In the genomic region with DNA sequence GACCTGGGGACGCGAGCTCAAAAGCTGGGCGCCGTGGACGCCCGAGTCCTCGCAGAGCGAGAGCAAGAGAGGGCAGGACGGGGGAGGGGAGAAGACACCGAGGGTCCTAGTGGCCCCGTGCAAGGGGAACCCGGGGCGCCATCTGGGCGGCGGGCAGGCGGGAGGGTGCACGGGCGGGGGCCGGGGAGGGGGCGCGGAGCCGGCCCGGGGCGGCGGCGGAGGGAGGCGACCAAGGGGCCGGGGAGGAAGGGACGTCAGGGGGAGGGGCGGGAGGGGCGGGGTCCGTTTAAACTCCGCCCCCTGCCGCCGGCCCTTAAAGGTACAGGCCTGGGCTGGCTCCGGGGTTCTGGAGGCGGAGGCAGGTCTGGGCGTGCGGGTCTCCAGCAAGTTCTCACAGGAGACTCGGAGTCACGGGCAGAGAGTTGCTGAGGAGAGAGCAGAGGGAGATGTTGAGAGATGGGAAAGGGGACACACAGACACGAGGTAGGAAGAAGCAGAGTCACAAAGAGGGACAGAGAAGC, we compare ENCODE assay signal across 8 mouse cellular contexts. TPM values are rescaled to one million over a fixed set of nuclear protein-coding genes. Genes with fewer than 3 reads are reported as not detected.
A peak's percentile ranks its signal among the peaks of the same experiment; 100 is the strongest.
DNase-seq lines count a peak whose midpoint lies in the region; ATAC-seq and TF ChIP-seq lines count a peak whose summit lies in the region.

A gene (minus strand): TSS at position 231 of the 521 bp plus-strand sequence.

- WGBS in embryonic facial prominence, embryonic 12.5 days, result 0% methylated on average over 21 of the region's 42 CpGs
- WGBS in kidney, adult 2 months, result 2% methylated on average over 27 of the region's 42 CpGs
- WGBS in limb, embryonic 14.5 days, result 3% methylated on average over 15 of the region's 42 CpGs
- 1% methylated on average over 32 of the region's 42 CpGs for WGBS in midbrain, embryonic 16.5 days

- peak; percentile 81 for DNase-seq in 3134 (ENCODE audit: extremely low read depth, insufficient read length, low spot score)
- peak; percentile 87 to 90 for DNase-seq in adrenal gland, postnatal 36 days
- DNase-seq in heart, adult 18-20 months, result peak; percentile 85 to 86
- DNase-seq in kidney, adult 2 months, result peak; percentile 87
- peak; percentile 87 for DNase-seq in limb, embryonic 14.5 days (ENCODE audit: low spot score)
- DNase-seq in spleen, postnatal 10 days (ENCODE audit: low spot score in 2 of 2), result peak; percentile 55 to 74

- peak within 1 kb of the TSS; percentile 99 for H3K4me2 ChIP-seq in embryonic facial prominence, embryonic 12.5 days (replicated peaks)
- H3K4me2 ChIP-seq in limb, embryonic 14.5 days (replicated peaks; ENCODE audit: low read depth, low read length, severe bottlenecking), result peak within 1 kb of the TSS; percentile 65
- H3K4me2 ChIP-seq in midbrain, embryonic 16.5 days (ENCODE audit: low read length), result peak within 1 kb of the TSS; percentile 71

- H3K4me1 ChIP-seq in embryonic facial prominence, embryonic 12.5 days, result peaks cover 27% of the 10 kb centered on the region
- H3K4me1 ChIP-seq in kidney, adult 2 months (ENCODE audit: control insufficient read depth, insufficient read depth, low read length), result no peaks in the 10 kb centered on the region
- H3K4me1 ChIP-seq in limb, embryonic 14.5 days (ENCODE audit: control insufficient read depth, insufficient read depth, low read length), result peaks cover 14% of the 10 kb centered on the region; the same call in 1 of the 2 replicates
- H3K4me1 ChIP-seq in midbrain, embryonic 16.5 days (ENCODE audit: control insufficient read depth, insufficient read depth, low read length), result peaks cover 22% of the 10 kb centered on the region

- TF ChIP-seq CTCF in kidney, adult 2 months (conservative IDR thresholded peaks at IDR 0.05; ENCODE audit: insufficient read depth, insufficient read length, low read depth, low read length), result no peak

- peak within 1 kb of the TSS; percentile 92 for H3K9ac ChIP-seq in embryonic facial prominence, embryonic 12.5 days
- peak within 1 kb of the TSS; percentile 87 for H3K9ac ChIP-seq in limb, embryonic 14.5 days (ENCODE audit: low read depth, low read length, severe bottlenecking)
- peak within 1 kb of the TSS; percentile 85 for H3K9ac ChIP-seq in midbrain, embryonic 16.5 days (ENCODE audit: low read depth, low read length)

- H3K27ac ChIP-seq in embryonic facial prominence, embryonic 12.5 days, result peak within 1 kb of the TSS; percentile 87
- peak within 1 kb of the TSS; percentile 65 for H3K27ac ChIP-seq in kidney, adult 2 months (ENCODE audit: insufficient read depth, low read depth, low read length)
- H3K27ac ChIP-seq in limb, embryonic 14.5 days (replicated peaks; ENCODE audit: low read depth, low read length), result peak within 1 kb of the TSS; percentile 73
- peak within 1 kb of the TSS; percentile 82 for H3K27ac ChIP-seq in midbrain, embryonic 16.5 days (ENCODE audit: low read length)

- H3K36me3 ChIP-seq in embryonic facial prominence, embryonic 12.5 days, result peaks cover 18% of the 10 kb centered on the region
- no peaks in the 10 kb centered on the region for H3K36me3 ChIP-seq in kidney, adult 2 months (ENCODE audit: control insufficient read depth, insufficient read depth, low read length)
- H3K36me3 ChIP-seq in limb, embryonic 14.5 days (ENCODE audit: control insufficient read depth, insufficient read depth, low read length), result peaks cover 9% of the 10 kb centered on the region; the same call in 1 of the 2 replicates
- no peaks in the 10 kb centered on the region for H3K36me3 ChIP-seq in midbrain, embryonic 16.5 days (ENCODE audit: control insufficient read depth, insufficient read depth, low read length)

- H3K27me3 ChIP-seq in embryonic facial prominence, embryonic 12.5 days, result no peaks in the 10 kb centered on the region
- no peaks in the 10 kb centered on the region for H3K27me3 ChIP-seq in kidney, adult 2 months (replicated peaks; ENCODE audit: control insufficient read depth, insufficient read depth, low read length)
- H3K27me3 ChIP-seq in limb, embryonic 14.5 days (ENCODE audit: control insufficient read depth, insufficient read depth, low read length), result no peaks in the 10 kb centered on the region
- no peaks in the 10 kb centered on the region for H3K27me3 ChIP-seq in midbrain, embryonic 16.5 days (ENCODE audit: control insufficient read depth, insufficient read depth, low read depth, low read length)

- H3K9me3 ChIP-seq in embryonic facial prominence, embryonic 12.5 days, result no peaks in the 10 kb centered on the region
- H3K9me3 ChIP-seq in limb, embryonic 14.5 days (ENCODE audit: control insufficient read depth, low read length), result no peaks in the 10 kb centered on the region
- H3K9me3 ChIP-seq in midbrain, embryonic 16.5 days (replicated peaks; ENCODE audit: control insufficient read depth, low read length, poor library complexity, severe bottlenecking), result no peaks in the 10 kb centered on the region

- H3K4me3 ChIP-seq in embryonic facial prominence, embryonic 12.5 days, result peak within 1 kb of the TSS; percentile 97
- H3K4me3 ChIP-seq in kidney, adult 2 months (ENCODE audit: insufficient read depth, low read depth, low read length), result peak within 1 kb of the TSS; percentile 91
- H3K4me3 ChIP-seq in limb, embryonic 14.5 days (replicated peaks; ENCODE audit: low read length), result peak within 1 kb of the TSS; percentile 89
- H3K4me3 ChIP-seq in midbrain, embryonic 16.5 days (ENCODE audit: low read depth, low read length), result peak within 1 kb of the TSS; percentile 97

- TF ChIP-seq POLR2A in kidney, adult 2 months (IDR thresholded peaks at IDR 0.05; ENCODE audit: low read depth, low read length), result peak; percentile 54
- peak; percentile 81; the same call in 1 of the 2 replicates for TF ChIP-seq POLR2A in limb, embryonic 14.5 days (IDR thresholded peaks at IDR 0.05; ENCODE audit: borderline replicate concordance, extremely low read depth, insufficient read depth, insufficient read length)

- peak; percentile 74 for ATAC-seq in embryonic facial prominence, embryonic 12.5 days (ENCODE audit: insufficient number of reproducible peaks, insufficient read depth, low FRiP score, low TSS enrichment)
- peak; percentile 89 for ATAC-seq in limb, embryonic 14.5 days (ENCODE audit: low FRiP score, low read depth)
- ATAC-seq in midbrain, embryonic 16.5 days, result peak; percentile 82

RNA-seq across cellular contexts. Expression of the gene that starts here (rescaled TPM):
- total RNA-seq in adrenal gland, postnatal 36 days (2021), result 10 to 100 TPM; 46.5 to 50.3 TPM
- polyA plus RNA-seq in embryonic facial prominence, embryonic 12.5 days (2016; fragmentation: Nextera tagmentation; extraction: Ambion mirVana), result 16.3 and 17.9 TPM in 2 replicates
- total RNA-seq in heart, adult 18-20 months (2021), result 10 to 100 TPM; 21.3 to 22.1 TPM
- polyA plus RNA-seq in kidney, adult 2 months (2012; rRNA removed), result 16.1 and 18.2 TPM in 2 replicates
- polyA plus RNA-seq in limb, embryonic 14.5 days (2012; rRNA removed), result 34.8 and 39.8 TPM in 2 replicates
- polyA plus RNA-seq in limb, embryonic 14.5 days (2014; fragmentation: Nextera tagmentation; extraction: Ambion mirVana), result 11.5 and 13.3 TPM in 2 replicates
- polyA plus RNA-seq in midbrain, embryonic 16.5 days (2015; fragmentation: Nextera tagmentation; extraction: Ambion mirVana), result 14.8 and 16.2 TPM in 2 replicates

Comparison
In these comparisons a context has a peak if more than half of its experiments do, and no peak if none do; other contexts are left out.
1. Peak in every context shown above with its lines: DNase-seq, ATAC-seq, H3K4me3 ChIP-seq and H3K27ac ChIP-seq.